Mouse (Mus musculus): ENCODE results near the gene Scaf4. TPM values are rescaled to one million over a fixed set of nuclear protein-coding genes. Genes with fewer than 3 reads are reported as not detected.

Gene Scaf4
- polyA plus RNA-seq, 1 experiment from 2014 or later: 7.9 TPM

GRCm38 (mm10) chr16:90203226-90203962 lies 80.9 kb downstream of the Scaf4 start:
- H3K9ac ChIP-seq (ENCODE audit: low read depth, low read length): no peak overlapping the region
- H3K4me2 ChIP-seq (ENCODE audit: low read depth, low read length): no peak overlapping the region
- ATAC-seq (ENCODE audit: low read depth): no peak
- H3K4me3 ChIP-seq (ENCODE audit: low read depth, low read length): no peak overlapping the region
- peaks cover 13% of the 10 kb centered on the region for H3K4me1 ChIP-seq (ENCODE audit: control insufficient read depth, low read depth, low read length)
- 66% methylated on average over 6 of the region's 6 CpGs for WGBS (ENCODE audit: insufficient replicate concordance)
- no peak overlapping the region for H3K27ac ChIP-seq (ENCODE audit: low read length)
- H3K36me3 ChIP-seq (ENCODE audit: control insufficient read depth, insufficient read depth): no peaks in the 10 kb centered on the region
- H3K27me3 ChIP-seq (ENCODE audit: control insufficient read depth, insufficient read depth, low read depth, low read length): no peaks in the 10 kb centered on the region
- H3K9me3 ChIP-seq (replicated peaks; ENCODE audit: control insufficient read depth, low read length): no peaks in the 10 kb centered on the region

DNA sequence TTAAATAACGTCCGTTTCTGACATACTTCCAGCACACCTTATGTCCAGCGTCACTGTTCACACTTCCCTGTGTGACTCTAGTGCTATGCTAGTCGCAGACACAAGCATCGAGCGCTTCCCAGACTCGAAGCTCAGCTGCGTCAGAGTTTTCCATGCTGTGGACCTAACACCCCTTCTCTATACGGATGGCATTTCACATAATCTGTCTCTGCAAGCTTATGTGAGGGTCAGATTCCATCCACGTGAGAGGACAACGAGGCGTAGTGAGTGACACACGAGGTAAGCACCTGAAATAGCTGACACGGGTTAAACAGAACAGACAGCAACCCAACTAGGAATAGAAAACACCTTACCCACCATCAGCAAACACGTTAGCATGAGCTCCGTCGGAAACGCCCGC lies 82.2 kb downstream of the Scaf4 start:
- H3K4me3 ChIP-seq (ENCODE audit: low read depth, low read length): no peak overlapping the region
- H3K27ac ChIP-seq (ENCODE audit: low read length): no peak overlapping the region
- WGBS (ENCODE audit: insufficient replicate concordance): 69% methylated on average over 19 of the region's 19 CpGs
- H3K36me3 ChIP-seq (ENCODE audit: control insufficient read depth, insufficient read depth): no peaks in the 10 kb centered on the region
- no peaks in the 10 kb centered on the region for H3K27me3 ChIP-seq (ENCODE audit: control insufficient read depth, insufficient read depth, low read depth, low read length)
- peaks cover 25% of the 10 kb centered on the region for H3K4me1 ChIP-seq (ENCODE audit: control insufficient read depth, low read depth, low read length)
- H3K4me2 ChIP-seq (ENCODE audit: low read depth, low read length): no peak overlapping the region
- no peak for ATAC-seq (ENCODE audit: low read depth)
- no peaks in the 10 kb centered on the region for H3K9me3 ChIP-seq (replicated peaks; ENCODE audit: control insufficient read depth, low read length)
- no peak overlapping the region for H3K9ac ChIP-seq (ENCODE audit: low read depth, low read length)

GRCm38 (mm10) chr16:90199174-90199573 lies 85.1 kb downstream of the Scaf4 start:
- H3K27me3 ChIP-seq (ENCODE audit: control insufficient read depth, insufficient read depth, low read depth, low read length): no peaks in the 10 kb centered on the region
- 35% methylated on average over 10 of the region's 10 CpGs for WGBS (ENCODE audit: insufficient replicate concordance)
- H3K36me3 ChIP-seq (ENCODE audit: control insufficient read depth, insufficient read depth): no peaks in the 10 kb centered on the region
- ATAC-seq (ENCODE audit: low read depth): no peak
- H3K9ac ChIP-seq (ENCODE audit: low read depth, low read length): no peak overlapping the region; the same call in 1 of the 2 replicates
- H3K4me3 ChIP-seq (ENCODE audit: low read depth, low read length): no peak overlapping the region
- no peaks in the 10 kb centered on the region for H3K9me3 ChIP-seq (replicated peaks; ENCODE audit: control insufficient read depth, low read length)
- peaks cover 35% of the 10 kb centered on the region for H3K4me1 ChIP-seq (ENCODE audit: control insufficient read depth, low read depth, low read length)
- H3K4me2 ChIP-seq (ENCODE audit: low read depth, low read length): peak overlapping the region; percentile 81
- H3K27ac ChIP-seq (ENCODE audit: low read length): peak overlapping the region; percentile 96

- WGBS (ENCODE audit: insufficient replicate concordance): 32% methylated on average over 6 of the region's 6 CpGs
- ATAC-seq (ENCODE audit: low read depth): no peak
- H3K4me3 ChIP-seq (ENCODE audit: low read depth, low read length): no peak overlapping the region; the same call in 1 of the 2 replicates
- H3K36me3 ChIP-seq (ENCODE audit: control insufficient read depth, insufficient read depth): no peaks in the 10 kb centered on the region
- H3K9ac ChIP-seq (ENCODE audit: low read depth, low read length): no peak overlapping the region; the same call in 1 of the 2 replicates
- H3K4me2 ChIP-seq (ENCODE audit: low read depth, low read length): peak overlapping the region; percentile 81
- no peaks in the 10 kb centered on the region for H3K27me3 ChIP-seq (ENCODE audit: control insufficient read depth, insufficient read depth, low read depth, low read length)
- H3K27ac ChIP-seq (ENCODE audit: low read length): peak overlapping the region; percentile 96
- H3K4me1 ChIP-seq (ENCODE audit: control insufficient read depth, low read depth, low read length): peaks cover 35% of the 10 kb centered on the region
- no peaks in the 10 kb centered on the region for H3K9me3 ChIP-seq (replicated peaks; ENCODE audit: control insufficient read depth, low read length)
Observed at GRCm38 (mm10) chr16:90198626-90199025, 85.7 kb downstream of the Scaf4 start.

GRCm38 (mm10) chr16:90197337-90197973 lies 86.8 kb downstream of the Scaf4 start:
- peaks cover 35% of the 10 kb centered on the region for H3K4me1 ChIP-seq (ENCODE audit: control insufficient read depth, low read depth, low read length)
- WGBS (ENCODE audit: insufficient replicate concordance): under 1% methylated on average over 22 of the region's 22 CpGs
- ATAC-seq (ENCODE audit: low read depth): peak; percentile 92

GRCm38 (mm10) chr16:90196688-90197240 lies 87.5 kb downstream of the Scaf4 start:
- Histone ChIP-seq H3K27me3 (ENCODE audit: control insufficient read depth, insufficient read depth, low read depth, low read length) (no peaks in the 10 kb centered on the region), H3K4me2 (ENCODE audit: low read depth, low read length) (peak overlapping the region; percentile 81), H3K36me3 (ENCODE audit: control insufficient read depth, insufficient read depth) (no peaks in the 10 kb centered on the region), H3K9me3 (replicated peaks; ENCODE audit: control insufficient read depth, low read length) (no peaks in the 10 kb centered on the region), H3K9ac (ENCODE audit: low read depth, low read length) (no peak overlapping the region), H3K27ac (ENCODE audit: low read length) (peak overlapping the region; percentile 96), H3K4me1 (ENCODE audit: control insufficient read depth, low read depth, low read length) (peaks cover 35% of the 10 kb centered on the region), H3K4me3 (ENCODE audit: low read depth, low read length) (peak overlapping the region; percentile 62)
- WGBS (ENCODE audit: insufficient replicate concordance): 16% methylated on average over 7 of the region's 7 CpGs
- peak; percentile 46 for ATAC-seq (ENCODE audit: low read depth)

More at GRCm38 (mm10) chr16:90197337-90197973, 86.8 kb downstream of the Scaf4 start:
- Histone ChIP-seq H3K9ac (ENCODE audit: low read depth, low read length) (peak overlapping the region; percentile 67), H3K9me3 (replicated peaks; ENCODE audit: control insufficient read depth, low read length) (no peaks in the 10 kb centered on the region), H3K27me3 (ENCODE audit: control insufficient read depth, insufficient read depth, low read depth, low read length) (no peaks in the 10 kb centered on the region), H3K4me2 (ENCODE audit: low read depth, low read length) (peak overlapping the region; percentile 81), H3K4me3 (ENCODE audit: low read depth, low read length) (peak overlapping the region; percentile 62), H3K27ac (ENCODE audit: low read length) (peak overlapping the region; percentile 96), H3K36me3 (ENCODE audit: control insufficient read depth, insufficient read depth) (no peaks in the 10 kb centered on the region)

DNA sequence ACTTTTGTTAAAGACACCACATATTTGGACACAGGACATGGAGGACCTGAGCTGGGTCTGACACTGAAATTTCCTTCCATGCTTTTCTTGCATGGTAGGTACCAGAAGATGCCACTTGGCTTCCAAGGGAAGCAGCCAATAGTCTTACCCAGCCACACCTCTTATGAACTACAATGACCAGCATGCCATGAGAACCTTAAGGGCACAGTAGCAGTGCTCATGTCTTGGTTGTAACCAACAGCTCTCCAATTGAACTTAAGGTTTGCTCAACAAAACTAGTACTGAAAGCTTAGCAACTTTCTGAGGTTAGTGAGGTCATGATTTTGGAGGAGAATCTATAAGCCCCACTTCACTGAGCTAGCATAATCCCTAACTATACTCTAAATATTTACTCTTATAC lies 90.6 kb downstream of the Scaf4 start:
- Histone ChIP-seq H3K36me3 (ENCODE audit: control insufficient read depth, insufficient read depth) (no peaks in the 10 kb centered on the region), H3K4me3 (ENCODE audit: low read depth, low read length) (no peak overlapping the region), H3K27ac (ENCODE audit: low read length) (no peak overlapping the region), H3K4me2 (ENCODE audit: low read depth, low read length) (no peak overlapping the region), H3K27me3 (ENCODE audit: control insufficient read depth, insufficient read depth, low read depth, low read length) (no peaks in the 10 kb centered on the region), H3K9me3 (replicated peaks; ENCODE audit: control insufficient read depth, low read length) (no peaks in the 10 kb centered on the region), H3K4me1 (ENCODE audit: control insufficient read depth, low read depth, low read length) (peaks cover 26% of the 10 kb centered on the region), H3K9ac (ENCODE audit: low read depth, low read length) (no peak overlapping the region)
- no peak for ATAC-seq (ENCODE audit: low read depth)

- Histone ChIP-seq H3K4me3 (ENCODE audit: low read depth, low read length) (no peak overlapping the region), H3K27ac (ENCODE audit: low read length) (no peak overlapping the region), H3K9me3 (replicated peaks; ENCODE audit: control insufficient read depth, low read length) (no peaks in the 10 kb centered on the region), H3K9ac (ENCODE audit: low read depth, low read length) (no peak overlapping the region), H3K27me3 (ENCODE audit: control insufficient read depth, insufficient read depth, low read depth, low read length) (no peaks in the 10 kb centered on the region), H3K4me1 (ENCODE audit: control insufficient read depth, low read depth, low read length) (peaks cover 2% of the 10 kb centered on the region), H3K36me3 (ENCODE audit: control insufficient read depth, insufficient read depth) (no peaks in the 10 kb centered on the region), H3K4me2 (ENCODE audit: low read depth, low read length) (no peak overlapping the region)
- ATAC-seq (ENCODE audit: low read depth): peak; percentile 41
- WGBS (ENCODE audit: insufficient replicate concordance): 51% methylated on average over 6 of the region's 6 CpGs
Observed at GRCm38 (mm10) chr16:90191289-90191688, 93.0 kb downstream of the Scaf4 start.

DNA sequence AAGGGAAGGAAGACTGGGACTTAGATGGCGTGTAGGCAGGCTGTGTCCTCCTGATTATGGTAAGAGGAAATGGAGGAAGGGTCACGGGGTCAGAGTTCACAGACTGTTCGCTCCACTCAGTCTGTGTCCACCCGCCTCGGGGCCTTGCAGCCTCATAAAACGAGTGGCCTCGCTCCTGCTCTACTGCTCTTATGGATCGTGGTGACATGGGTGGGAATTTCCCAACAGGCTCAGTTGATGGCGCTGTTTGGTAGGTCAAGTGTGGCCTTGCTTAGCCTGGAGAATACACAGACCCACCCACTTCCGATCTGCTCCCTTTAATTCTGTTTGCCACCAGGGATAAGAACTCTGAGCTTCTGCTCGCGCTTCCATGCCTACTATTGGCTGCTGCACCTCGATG lies 96.8 kb downstream of the Scaf4 start:
- Histone ChIP-seq H3K4me2 (ENCODE audit: low read depth, low read length) (no peak overlapping the region), H3K4me1 (ENCODE audit: control insufficient read depth, low read depth, low read length) (peaks cover 2% of the 10 kb centered on the region), H3K36me3 (ENCODE audit: control insufficient read depth, insufficient read depth) (no peaks in the 10 kb centered on the region), H3K9ac (ENCODE audit: low read depth, low read length) (no peak overlapping the region), H3K9me3 (replicated peaks; ENCODE audit: control insufficient read depth, low read length) (no peaks in the 10 kb centered on the region), H3K27me3 (ENCODE audit: control insufficient read depth, insufficient read depth, low read depth, low read length) (no peaks in the 10 kb centered on the region), H3K27ac (ENCODE audit: low read length) (no peak overlapping the region), H3K4me3 (ENCODE audit: low read depth, low read length) (no peak overlapping the region)
- ATAC-seq (ENCODE audit: low read depth): peak; percentile 67
- WGBS (ENCODE audit: insufficient replicate concordance): 4% methylated on average over 13 of the region's 13 CpGs

Data from liver, embryonic 16.5 days (tissue).